Mouse (Mus musculus) right cerebral cortex, postnatal 10 days (tissue): ENCODE measurements around the gene Rftn2.

Experiments
- DNase-seq, 2 experiments: peaks; one replicate each; pipeline ENCODE4 v3.0.0; 2021; ENCODE audit warnings: low spot score in 2 of 2

Rftn2 gene

DNA sequence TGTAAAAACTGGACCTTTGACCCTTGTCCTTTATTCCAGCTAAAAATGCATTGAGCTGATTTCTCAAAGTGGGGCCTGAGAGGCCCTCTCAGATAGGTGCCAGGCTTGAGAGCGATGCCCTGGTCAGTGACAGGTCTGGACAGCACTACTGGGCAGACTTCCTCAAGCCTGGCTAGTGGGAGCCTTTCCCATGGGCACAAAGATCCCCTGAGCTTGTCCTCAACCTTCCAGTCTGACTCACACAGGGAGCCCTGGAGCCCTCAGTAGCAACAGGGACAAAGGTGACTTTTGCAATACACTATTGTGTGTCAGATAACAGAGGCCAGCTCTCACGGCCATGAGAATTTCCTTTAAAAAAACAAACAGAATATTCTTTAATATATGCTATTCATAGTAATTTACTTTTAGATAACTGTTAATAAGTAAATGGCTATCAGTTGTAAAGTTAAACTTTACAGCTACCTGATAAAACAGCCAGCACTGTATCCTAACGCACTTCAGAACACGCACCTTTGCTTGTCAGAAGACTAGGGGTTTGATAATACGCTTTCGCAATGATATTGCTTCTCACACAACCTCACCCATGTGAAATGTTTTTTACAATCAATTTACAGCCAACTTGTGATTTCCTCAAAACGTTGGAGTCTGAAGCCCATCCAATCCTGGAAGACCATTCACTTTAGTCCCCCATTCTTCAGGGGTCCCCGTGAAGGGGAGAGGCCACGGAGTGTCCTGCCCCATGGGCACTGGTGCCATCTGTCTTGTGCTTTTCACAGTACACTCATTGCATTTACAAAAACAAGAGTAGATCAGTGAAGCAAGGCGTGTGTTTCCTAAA lies 52.6 kb downstream of the Rftn2 start:
- no peak for DNase-seq

DNA sequence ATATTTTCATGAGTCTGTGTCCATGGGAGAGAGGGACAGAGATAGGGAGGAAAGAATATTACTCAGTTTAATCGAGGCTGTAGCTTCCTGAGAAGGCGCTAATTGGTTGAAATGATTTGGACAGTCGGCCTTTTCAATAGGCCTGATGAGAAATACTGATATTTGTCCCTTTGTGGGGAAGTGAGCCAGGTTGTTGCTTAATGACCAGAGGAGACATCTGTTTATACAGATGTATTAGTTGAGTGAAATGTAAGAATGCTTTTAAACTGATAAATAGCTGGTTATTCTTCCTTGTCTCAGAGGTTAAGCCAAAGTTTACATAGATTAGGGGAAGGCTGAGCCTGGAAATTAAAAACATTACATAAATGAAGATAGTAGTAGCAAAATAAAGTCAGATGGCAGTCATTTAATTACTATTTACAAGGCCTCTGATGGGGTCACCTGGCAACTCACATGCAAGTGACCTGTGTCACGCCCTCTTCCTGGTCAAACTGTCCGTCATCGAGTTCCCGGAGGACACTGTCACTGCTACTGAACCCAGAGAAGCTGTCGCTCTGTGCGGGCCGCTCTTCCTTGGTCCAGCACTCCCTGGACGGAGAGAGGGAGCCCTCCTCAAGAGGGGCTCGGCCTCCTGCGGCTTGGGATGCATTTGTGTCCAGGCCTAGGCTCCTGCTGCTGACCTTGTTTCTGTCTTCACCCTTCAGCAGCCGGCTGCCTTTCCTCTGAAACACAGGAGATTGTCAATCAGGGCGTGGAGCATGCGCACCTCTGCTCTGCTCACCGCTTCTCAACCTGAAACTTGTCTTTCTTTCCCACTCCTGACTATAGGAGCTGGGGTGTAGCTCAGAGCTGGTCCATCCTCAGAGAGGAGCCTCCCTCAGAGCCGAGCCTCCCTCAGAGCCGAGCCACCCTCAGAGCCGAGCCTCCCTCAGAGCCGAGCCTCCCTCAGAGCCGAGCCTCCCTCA lies 54.9 kb downstream of the Rftn2 start:
- no peak for DNase-seq

DNA sequence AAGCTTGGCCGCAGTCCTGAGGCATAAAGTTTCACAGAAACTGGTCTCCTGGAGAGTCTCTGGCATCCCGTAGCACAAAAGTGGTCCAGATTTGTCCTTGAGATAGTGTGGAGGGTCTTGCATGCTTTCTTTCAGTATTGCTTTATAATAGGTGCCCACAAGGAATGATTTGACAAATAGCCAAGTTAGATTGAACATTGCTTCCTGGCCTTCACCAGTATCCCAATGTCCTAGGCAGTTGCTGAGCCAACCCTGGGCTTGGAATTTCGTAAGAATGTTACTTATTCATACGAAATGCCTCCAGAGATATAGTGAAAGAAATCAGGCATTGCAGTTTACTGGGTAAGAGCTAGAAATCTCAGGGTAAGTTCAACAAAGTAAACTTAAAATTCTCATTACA lies 58.0 kb downstream of the Rftn2 start:
- DNase-seq = no peak

DNA sequence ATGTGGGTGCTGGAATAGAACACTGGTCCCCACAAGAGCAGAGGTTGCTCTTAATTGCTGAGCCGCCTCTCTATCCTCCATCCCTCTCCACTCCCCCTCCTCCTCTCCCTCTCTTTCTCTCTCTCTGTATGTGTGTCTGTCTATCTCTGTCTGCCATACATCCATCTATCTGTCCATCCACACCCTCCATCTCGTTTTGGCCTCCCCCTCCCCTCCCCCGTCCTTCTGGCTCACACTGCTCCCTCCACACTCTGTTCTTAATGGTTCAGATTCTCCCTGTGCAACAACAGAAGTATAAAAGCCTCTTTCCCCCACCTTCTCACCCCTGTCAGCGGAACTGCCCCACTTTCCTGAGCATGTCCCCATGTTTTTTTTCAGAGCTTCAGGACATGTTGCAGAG lies 59.0 kb downstream of the Rftn2 start:
- no peak for DNase-seq

DNA sequence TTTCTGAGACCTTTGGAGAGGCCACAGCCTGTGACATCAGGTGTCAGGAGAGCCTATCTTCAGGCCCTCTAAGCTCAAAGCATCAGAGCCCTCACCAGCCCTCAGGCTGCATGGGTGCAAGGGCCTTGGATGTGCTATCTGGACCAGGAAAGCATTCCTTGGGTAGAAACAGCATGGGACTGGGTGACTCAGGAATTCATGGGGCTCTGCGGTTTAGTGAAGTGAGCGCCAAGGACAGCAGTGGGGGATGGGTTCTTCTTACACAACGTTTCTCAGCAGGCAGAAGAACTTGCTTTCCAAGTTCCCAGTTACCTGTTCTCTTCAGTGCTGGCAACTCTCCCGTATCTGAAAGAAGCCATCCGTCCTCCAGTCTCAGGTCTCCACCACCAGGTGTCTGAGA lies 62.6 kb downstream of the Rftn2 start:
- DNase-seq = no peak

DNA sequence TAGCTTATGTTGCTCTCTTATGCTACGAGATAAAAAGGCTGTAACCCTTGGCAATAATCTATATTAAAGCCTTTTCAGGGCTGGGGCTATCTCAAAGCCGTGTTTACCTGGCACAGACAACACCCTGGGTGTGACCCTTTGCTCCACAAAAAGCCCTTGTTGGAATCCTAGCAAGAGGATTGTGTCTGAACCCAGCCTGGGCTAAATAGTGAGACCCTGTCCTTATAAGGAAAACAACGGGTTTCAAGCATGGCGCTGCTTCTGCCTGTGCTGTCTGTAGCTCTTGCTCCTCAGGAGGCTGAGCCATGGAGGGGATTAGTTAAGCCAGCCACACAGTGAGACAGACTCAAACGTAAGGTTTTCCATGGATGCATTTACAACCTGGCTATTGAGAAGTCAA lies 63.8 kb downstream of the Rftn2 start:
- DNase-seq = peak in 1 of 2 experiments; percentile 15

DNA sequence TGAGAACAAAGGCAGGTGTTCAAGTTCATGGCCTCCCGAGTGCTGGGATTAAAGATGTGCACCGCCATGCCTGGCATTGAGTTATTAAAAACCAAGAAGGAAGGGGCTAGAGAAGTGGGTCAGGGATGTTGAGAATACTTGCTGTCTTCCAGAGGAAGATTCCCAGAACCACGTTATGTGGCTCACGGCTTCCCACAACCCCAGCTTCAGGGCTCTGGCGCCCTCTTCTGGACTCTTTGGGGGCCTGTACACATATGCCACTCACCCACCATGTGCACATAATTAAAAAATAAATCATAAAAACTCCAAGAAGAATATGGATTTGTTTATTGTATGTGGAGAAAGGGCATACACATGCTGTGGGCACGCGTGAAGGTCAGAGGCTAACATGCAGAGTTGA lies 64.7 kb downstream of the Rftn2 start:
- DNase-seq = no peak

DNA sequence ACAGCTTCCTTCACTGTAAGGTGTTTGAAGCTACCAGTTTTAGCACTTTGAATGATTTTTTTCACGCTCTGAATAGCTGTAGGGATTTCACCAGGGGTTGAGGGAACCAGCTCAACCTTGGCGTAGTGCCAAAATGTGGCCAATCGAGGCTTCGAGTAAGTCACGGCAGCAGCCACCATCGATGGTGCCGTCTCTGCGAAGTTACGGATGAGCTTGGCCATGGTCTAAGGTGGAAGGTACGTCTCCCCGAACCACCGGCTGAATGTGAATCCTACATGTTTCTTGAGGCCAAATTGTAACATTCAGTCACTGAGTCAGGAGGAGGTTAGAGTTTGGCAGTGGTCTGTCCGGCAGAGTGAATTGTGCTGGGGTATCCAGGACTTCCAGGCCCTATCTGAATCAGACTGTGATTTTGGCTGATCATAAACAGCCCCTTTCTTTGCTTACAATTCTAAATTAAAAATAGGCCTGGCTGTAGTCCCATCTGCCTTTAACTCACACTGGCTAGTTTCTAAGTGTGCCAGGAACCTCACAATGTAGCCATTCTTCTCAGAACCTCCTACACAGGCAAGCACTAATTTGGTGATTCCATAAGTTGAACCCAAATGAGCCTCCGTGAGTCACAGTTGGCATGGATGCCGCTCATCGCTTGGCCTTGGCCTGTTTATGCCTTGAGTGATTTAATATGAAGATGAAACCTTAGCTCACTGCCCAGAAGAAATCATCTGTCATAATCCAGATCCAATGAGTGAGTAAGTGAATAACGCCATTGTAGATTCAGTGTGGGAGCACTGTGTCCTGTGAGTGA lies 65.5 kb downstream of the Rftn2 start:
- DNase-seq = peak; percentile 46 to 71

DNA sequence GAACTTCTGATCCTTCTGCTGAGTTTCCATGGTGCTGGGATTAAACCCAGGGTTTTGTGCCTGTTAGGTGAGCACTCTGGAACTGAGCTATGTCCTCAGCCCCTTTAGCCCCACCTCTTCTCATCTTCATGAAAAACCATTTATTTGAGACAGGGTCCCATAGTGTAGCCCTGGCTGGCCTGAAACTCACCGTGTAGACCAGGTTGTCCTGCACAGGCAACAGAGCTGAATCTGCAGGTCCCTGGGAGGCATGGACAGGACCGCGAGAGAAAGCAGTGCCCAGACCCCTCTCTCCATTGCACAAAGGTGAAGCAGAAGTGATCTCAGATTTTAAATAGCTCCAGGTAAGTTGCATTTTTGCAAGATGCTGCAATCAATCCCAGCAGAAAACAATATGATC lies 66.4 kb downstream of the Rftn2 start:
- DNase-seq = no peak

DNA sequence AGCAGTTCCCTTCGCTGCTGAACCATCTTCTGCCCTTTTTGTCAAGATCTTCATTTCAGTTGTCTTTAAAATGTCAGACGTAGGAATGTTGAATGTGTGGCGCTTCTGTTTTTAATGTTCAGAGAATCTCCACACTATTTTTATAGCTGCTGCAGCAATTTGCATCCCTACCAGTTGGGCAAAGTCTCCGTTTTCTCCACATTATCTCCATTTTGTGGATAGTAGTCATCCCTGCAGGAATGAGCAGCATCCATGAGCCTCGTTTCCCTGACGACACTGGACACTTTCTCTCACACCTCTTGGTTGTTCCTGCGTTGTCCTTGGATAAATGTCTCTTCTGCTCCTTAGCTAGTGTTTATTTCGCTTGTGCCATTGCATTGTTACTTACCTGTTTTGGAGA lies 67.8 kb downstream of the Rftn2 start:
- peak in 1 of 2 experiments; percentile 47 for DNase-seq

DNA sequence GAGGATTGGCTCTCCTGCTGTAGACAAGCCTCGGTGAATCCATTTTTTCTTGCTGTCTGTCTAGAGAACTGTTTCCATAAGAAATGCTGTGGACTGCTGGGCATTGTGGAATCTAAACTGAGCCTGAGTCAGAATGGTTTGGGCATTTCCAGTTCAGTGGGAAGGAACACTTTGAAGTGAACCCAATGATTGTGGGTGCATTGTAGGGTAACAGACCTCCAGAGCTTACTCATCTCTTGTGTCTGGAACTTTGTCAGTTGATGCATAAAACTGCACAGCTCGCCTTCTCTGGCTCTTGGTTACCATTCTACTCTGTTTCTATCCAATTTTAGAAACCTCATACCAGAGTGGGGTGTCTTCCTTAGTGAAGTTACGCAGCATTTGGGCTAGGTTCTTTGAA lies 68.4 kb downstream of the Rftn2 start:
- peak in 1 of 2 experiments; percentile 38 for DNase-seq

DNA sequence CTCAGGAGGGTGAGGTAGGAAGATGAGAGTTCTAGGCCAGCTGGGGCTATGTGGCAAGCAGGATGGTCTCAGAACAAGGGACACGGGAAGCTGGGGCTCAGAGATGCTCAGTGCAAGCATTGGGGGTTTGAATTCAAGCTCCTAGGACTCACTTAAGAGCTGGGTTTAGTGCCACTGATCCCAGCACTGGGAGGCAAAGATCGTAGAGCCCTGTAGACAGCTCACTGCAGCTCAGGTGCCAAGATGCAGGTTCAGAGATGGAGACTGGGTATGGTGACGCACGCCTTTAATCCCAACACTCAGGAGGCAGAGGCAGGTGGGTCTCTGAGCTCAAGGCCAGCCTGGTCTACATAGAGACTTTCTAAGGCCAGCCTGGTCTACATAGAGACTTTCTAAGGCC lies 69.3 kb downstream of the Rftn2 start:
- no peak for DNase-seq

DNA sequence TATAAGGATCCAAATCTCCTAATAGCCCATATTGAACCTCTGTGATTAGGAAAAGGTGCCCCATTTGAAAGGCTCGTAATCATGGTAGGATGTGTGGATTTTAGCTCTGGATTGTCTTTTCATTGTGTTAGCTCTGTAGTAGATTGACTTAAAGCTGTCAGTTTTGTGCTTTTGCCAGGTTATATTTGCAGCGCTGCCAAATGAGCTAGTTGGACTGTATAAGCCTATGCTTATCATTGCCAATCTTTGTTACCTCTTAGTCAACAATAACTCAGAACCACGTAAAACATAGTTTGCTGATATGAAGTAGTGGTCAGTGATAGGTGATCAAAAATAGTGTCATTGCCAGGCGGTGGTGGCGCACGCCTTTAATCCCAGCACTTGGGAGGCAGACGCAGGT lies 81.0 kb downstream of the Rftn2 start:
- peak; percentile 25 to 41 for DNase-seq

DNA sequence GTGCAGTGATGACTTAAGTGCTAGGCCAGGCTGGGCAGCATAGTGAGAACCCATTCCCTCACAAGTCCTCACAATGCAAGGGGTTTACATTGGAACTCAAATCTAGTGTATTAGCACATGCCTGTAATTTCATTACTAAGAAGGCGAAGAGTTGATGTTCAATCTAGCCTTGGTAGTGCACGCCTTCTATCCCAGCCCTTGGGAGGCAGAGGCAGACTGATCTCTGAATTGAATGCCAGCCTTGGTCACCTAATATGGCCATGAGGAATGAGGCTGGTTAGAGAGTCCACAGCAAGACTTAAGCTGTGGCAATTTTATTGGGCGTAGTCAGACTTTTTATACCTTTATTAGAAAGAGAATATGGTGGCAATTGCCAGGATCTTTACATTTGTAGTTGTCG lies 82.2 kb downstream of the Rftn2 start:
- DNase-seq = no peak

DNA sequence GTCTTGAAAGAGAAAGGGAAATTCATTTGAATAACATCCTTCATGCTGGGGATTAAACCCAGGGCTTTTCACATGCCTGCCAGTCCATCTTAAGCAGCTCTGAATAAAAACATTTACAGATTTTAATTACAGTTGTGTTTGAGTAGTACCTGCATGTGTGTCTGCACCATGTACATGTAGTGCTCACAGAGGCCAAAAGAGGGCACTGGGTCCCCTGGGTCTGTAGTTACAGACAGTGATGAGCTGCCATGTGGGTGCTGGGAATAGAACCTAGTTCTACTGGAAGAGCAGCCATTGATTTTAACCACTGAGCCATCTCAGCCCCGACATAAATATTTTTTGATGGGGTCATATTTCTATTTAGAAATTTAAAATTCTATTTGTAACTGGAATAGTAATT lies 90.7 kb downstream of the Rftn2 start:
- no peak for DNase-seq

DNA sequence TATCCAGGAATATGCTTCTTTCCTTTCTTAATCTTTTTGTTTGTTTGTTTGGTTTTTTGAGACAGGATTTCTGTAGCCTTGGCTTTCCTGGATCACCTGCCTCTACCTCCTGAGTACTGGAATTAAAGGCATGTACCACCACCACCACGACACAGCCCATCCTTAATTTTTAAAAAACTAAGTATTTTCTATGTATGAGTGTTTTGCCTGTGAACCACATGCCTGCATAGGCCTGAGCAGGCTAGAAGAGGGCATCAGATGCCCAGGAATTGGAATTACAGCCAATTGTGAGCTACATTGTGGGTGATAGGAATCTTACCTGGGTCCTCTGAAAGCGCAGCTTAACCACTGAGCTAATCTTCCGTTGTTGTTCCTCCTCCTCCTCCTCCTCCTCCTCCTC lies 92.3 kb downstream of the Rftn2 start:
- no peak for DNase-seq

DNA sequence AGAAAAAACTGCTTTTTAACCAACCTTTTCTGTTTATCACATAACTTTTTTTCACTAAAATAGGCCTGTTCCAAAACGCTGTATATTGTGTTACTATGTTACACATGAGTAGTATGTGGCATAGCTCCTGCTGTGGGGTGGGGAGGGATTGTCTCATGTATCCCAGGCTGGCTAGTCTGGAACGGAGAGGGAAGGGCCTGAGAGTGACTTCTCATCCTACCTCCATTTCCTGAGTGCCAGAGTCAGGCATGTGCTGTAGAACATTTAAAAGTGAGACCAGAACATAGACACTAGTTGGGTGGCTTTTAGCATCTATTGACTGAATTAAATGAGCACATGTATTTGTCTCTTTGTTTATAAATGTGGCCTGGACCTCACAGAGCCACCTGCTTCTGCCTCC lies 93.4 kb downstream of the Rftn2 start:
- DNase-seq = no peak

DNA sequence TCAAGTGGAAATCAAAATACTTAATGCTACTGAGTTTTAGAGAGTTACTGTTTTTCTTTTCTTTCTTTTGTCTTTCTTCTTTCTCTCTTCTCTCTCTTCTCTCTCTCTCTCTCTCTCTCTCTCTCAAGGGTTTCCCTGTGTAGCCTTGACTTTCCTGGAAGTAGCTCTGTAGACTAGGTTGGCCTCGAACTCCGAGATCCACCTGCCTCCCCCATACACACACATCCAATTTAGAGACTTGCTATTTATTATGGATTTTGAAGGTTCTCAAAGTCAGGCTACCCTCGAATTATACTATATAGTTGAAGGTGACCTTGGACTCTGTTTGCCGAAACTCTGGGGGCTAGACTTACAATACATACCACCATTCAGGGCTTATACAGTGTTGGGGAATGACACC lies 94.3 kb downstream of the Rftn2 start:
- no peak for DNase-seq

DNA sequence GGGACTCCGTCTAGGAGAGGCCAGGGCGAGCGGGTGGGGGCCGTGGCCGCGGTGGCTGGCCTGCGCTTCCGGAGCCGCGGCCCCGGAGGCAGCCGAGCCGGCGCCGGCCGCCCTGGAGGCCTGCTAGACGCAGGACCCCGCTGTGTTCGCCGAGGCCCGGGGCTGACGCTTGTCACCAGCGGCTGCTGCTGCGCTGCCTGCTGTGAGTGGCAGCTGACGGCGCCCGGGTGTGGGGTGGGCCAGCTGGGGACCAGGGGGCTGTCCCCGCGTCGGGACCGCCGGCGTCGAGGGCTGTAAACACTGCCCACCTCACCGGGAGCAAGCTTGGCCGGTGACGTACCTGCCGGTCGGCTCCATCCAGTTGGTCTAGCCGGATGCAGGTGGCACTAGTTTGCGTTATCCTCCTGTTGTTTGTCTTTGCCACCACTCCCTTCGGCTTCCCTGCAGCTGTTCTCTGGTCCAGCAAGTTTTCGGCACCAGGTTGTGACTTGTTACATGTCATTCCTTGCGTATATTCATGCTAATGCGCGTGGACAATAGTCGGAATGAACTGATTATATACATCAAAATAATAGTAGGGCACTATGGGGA lies 95.1 kb downstream of the Rftn2 start:
- peak in 1 of 2 experiments; percentile 61 for DNase-seq

DNA sequence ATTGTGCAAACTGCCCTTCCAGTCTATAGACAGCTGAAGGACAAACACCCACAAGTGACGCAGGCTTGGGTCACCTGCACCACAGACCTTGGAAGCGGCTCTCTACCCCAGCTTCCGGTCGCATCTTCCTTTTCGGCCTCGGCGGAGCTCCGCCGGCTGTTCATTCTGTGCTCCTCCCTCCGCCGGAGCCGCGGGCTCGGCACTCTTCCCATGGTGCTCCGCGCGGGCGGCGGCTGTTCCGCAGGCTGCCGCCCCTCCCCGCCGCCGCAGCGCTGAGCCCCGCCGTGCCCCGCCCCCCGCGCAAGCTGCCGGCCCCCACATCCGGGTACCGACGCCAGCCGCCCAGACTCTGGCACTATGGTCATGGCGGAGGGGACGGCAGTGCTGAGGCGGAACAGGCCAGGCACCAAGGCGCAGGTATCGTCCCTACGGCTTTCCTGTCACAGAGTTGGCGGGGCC lies 95.6 kb downstream of the Rftn2 start, which contains the start of gene Mob4:
TSS of gene Mob4 (plus strand) at position 289 of the 459 bp plus-strand sequence.
- peak; percentile 95 to 96 for DNase-seq

DNA sequence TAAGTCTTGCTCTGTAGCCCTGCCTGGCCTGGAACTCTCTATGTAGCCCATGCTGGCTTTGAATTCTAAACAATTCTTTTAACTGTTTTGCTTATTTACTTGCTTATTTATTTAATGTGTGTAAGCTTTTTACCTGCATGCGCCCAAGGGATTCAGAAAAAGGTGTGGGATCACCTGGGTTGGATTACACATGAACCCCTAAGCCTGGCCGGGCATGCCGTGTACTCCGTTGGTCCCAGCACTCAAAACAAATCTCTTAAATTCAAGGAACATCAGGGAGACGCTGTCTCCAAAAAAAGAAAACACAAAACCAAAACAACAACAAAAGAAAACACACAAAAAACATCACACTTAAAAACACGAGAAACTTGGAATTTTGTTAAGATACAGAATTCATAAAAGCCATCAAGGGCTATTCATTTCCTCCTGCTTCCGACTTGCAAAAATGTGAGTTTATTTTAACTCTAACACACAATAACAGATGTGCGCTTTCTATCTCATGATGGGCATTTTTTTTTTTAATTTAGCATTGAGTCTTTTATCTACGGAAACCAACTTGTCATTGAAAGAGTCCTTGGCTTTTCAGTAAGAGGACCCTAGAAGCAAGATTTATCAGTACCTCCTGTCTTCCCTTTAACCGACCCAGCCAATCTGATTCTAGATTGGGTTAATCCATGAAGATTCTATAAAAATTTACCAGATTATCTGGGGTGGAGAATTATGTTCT lies 96.2 kb downstream of the Rftn2 start:
- DNase-seq = no peak
